Mouse (Mus musculus) kidney, postnatal 25 days (tissue): ENCODE measurements around the gene Tgfbr3.

ENCODE experiments used
- DNase-seq, 2 experiments: peaks; one replicate each; pipeline ENCODE4 v3.0.0; 2021; ENCODE audit warnings: mixed read lengths in 2 of 2

Tgfbr3 gene

GRCm38 (mm10) chr5:107144263-107144843 is 145.1 kb downstream of the Tgfbr3 start:
- no peak for DNase-seq

- DNase-seq, result no peak
Observed at GRCm38 (mm10) chr5:107143406-107143805, 146.0 kb downstream of the Tgfbr3 start.

GRCm38 (mm10) chr5:107142791-107143190 is 146.6 kb downstream of the Tgfbr3 start:
- DNase-seq, result no peak

GRCm38 (mm10) chr5:107141375-107141774 is 148.1 kb downstream of the Tgfbr3 start:
- DNase-seq, result no peak

- DNase-seq, result peak in 1 of 2 experiments; percentile 17
Observed at GRCm38 (mm10) chr5:107139800-107140651, 149.4 kb downstream of the Tgfbr3 start.

- DNase-seq, result no peak
Observed at GRCm38 (mm10) chr5:107133336-107133735, 156.1 kb downstream of the Tgfbr3 start.

- DNase-seq, result no peak
Observed at GRCm38 (mm10) chr5:107132231-107132630, 157.2 kb downstream of the Tgfbr3 start.

- no peak for DNase-seq
Observed at GRCm38 (mm10) chr5:107129304-107129703, 160.1 kb downstream of the Tgfbr3 start.

GRCm38 (mm10) chr5:107126561-107126960 is 162.9 kb downstream of the Tgfbr3 start:
- peak in 1 of 2 experiments; percentile 60 for DNase-seq

- no peak for DNase-seq
Observed at GRCm38 (mm10) chr5:107125131-107125530, 164.3 kb downstream of the Tgfbr3 start.

GRCm38 (mm10) chr5:107124531-107124930 is 164.9 kb downstream of the Tgfbr3 start:
- no peak for DNase-seq

GRCm38 (mm10) chr5:107122622-107123021 is 166.8 kb downstream of the Tgfbr3 start:
- DNase-seq, result peak; percentile 22 to 55

GRCm38 (mm10) chr5:107121086-107121485 is 168.3 kb downstream of the Tgfbr3 start:
- DNase-seq, result peak in 1 of 2 experiments; percentile 23

- peak in 1 of 2 experiments; percentile 51 for DNase-seq
Observed at GRCm38 (mm10) chr5:107120624-107121023, 168.8 kb downstream of the Tgfbr3 start.

GRCm38 (mm10) chr5:107119896-107120295 is 169.5 kb downstream of the Tgfbr3 start:
- no peak for DNase-seq

- peak; percentile 31 to 57 for DNase-seq
Observed at GRCm38 (mm10) chr5:107116821-107117220, 172.6 kb downstream of the Tgfbr3 start.

- DNase-seq, result no peak
Observed at GRCm38 (mm10) chr5:107112656-107113275, 176.7 kb downstream of the Tgfbr3 start.

- no peak for DNase-seq
Observed at GRCm38 (mm10) chr5:107111802-107112201, 177.6 kb downstream of the Tgfbr3 start.

- no peak for DNase-seq
Observed at GRCm38 (mm10) chr5:107110880-107111520, 178.4 kb downstream of the Tgfbr3 start.

GRCm38 (mm10) chr5:107110089-107110879 is 179.1 kb downstream of the Tgfbr3 start:
- no peak for DNase-seq

GRCm38 (mm10) chr5:107109416-107109815 is 180.0 kb downstream of the Tgfbr3 start:
- DNase-seq, result no peak

- DNase-seq, result no peak
Observed at GRCm38 (mm10) chr5:107106793-107107192, 182.6 kb downstream of the Tgfbr3 start.
